Mouse (Mus musculus) telencephalon, adult 2 months (tissue): Measurements from ENCODE around the gene Pmel.

ENCODE experiments used
- DNase-seq: peaks from one replicate; pipeline ENCODE4 v3.0.0-alpha.2; 2011; ENCODE audit warnings: low read depth, low spot score

Pmel gene

GRCm38 (mm10) chr10:128703895-128704294, at the start of gene Pmel:
Pmel (plus strand) TSS chr10:128704195.
- no peak for DNase-seq

GRCm38 (mm10) chr10:128655254-128655653, 48.7 kb upstream of the Pmel start:
- no peak for DNase-seq

GRCm38 (mm10) chr10:128656731-128657130, 47.3 kb upstream of the Pmel start:
- DNase-seq = no peak

- DNase-seq = no peak
Measured at GRCm38 (mm10) chr10:128657844-128658243, 46.2 kb upstream of the Pmel start.

GRCm38 (mm10) chr10:128659490-128659889, 44.5 kb upstream of the Pmel start:
- DNase-seq = no peak

GRCm38 (mm10) chr10:128662465-128662864, 41.5 kb upstream of the Pmel start:
- no peak for DNase-seq

- DNase-seq = no peak
Measured at GRCm38 (mm10) chr10:128663441-128664220, 40.4 kb upstream of the Pmel start.

GRCm38 (mm10) chr10:128664808-128665207, 39.2 kb upstream of the Pmel start:
- DNase-seq = no peak

- DNase-seq = no peak
Measured at GRCm38 (mm10) chr10:128665307-128665706, 38.7 kb upstream of the Pmel start.

GRCm38 (mm10) chr10:128665806-128666205, 38.2 kb upstream of the Pmel start:
- DNase-seq = no peak

GRCm38 (mm10) chr10:128668790-128669672, 35.0 kb upstream of the Pmel start:
- DNase-seq = no peak

GRCm38 (mm10) chr10:128671148-128671547, 32.8 kb upstream of the Pmel start:
- DNase-seq = no peak

- peak; percentile 50 for DNase-seq
Measured at GRCm38 (mm10) chr10:128673763-128674468, 30.1 kb upstream of the Pmel start, which contains the start of gene Suox. Suox (minus strand) TSS chr10:128674073.

GRCm38 (mm10) chr10:128674469-128675008, 29.5 kb upstream of the Pmel start:
- no peak for DNase-seq

GRCm38 (mm10) chr10:128695411-128695991, 8.5 kb upstream of the Pmel start:
- no peak for DNase-seq

GRCm38 (mm10) chr10:128695992-128696807, 7.8 kb upstream of the Pmel start, which contains the start of gene Rab5b:
Rab5b (minus strand) TSS chr10:128696264.
- peak; percentile 100 for DNase-seq

- no peak for DNase-seq
Measured at GRCm38 (mm10) chr10:128697072-128697725, 6.8 kb upstream of the Pmel start.

GRCm38 (mm10) chr10:128699006-128699405, 5.0 kb upstream of the Pmel start:
- DNase-seq = no peak

- DNase-seq = no peak
Measured at GRCm38 (mm10) chr10:128699611-128700010, 4.4 kb upstream of the Pmel start.

GRCm38 (mm10) chr10:128700712-128701111, 3.3 kb upstream of the Pmel start:
- DNase-seq = no peak
